Mouse (Mus musculus): ENCODE data around the gene Atp13a3.

DNA sequence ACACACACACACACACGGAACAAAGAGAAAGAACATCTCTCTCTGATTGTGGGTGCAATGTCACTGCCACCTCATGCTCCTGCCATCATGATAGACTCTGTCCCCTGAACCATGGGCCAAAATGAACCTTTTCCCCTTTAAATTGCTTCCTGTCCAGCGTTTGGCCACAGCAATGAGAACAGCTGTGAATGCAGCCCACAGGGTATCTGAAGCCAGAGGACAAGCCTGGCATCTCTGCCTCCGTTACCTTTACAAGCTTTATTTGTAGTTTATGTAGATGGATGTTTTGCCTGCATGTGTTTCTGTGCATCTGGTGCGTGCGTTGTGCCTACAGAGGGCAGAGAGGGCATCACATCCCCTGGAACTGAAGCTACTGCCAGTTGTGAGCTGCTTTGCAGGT, 21.2 kb upstream of the Atp13a3 start:
- TF ChIP-seq GATA1 (IDR thresholded peaks at IDR 0.05; ENCODE audit: borderline replicate concordance, low read length): no peak
- no peak for TF ChIP-seq FLI1 (IDR thresholded peaks at IDR 0.05; ENCODE audit: low read length)
